Mouse (Mus musculus) NIH3T3 (cell line): ENCODE results near the gene Fez2.

ENCODE experiments used
- DNase-seq: peaks from one replicate; pipeline ENCODE4 v3.0.0-alpha.2; 2012; ENCODE audit warnings: low read depth

Gene Fez2

DNA sequence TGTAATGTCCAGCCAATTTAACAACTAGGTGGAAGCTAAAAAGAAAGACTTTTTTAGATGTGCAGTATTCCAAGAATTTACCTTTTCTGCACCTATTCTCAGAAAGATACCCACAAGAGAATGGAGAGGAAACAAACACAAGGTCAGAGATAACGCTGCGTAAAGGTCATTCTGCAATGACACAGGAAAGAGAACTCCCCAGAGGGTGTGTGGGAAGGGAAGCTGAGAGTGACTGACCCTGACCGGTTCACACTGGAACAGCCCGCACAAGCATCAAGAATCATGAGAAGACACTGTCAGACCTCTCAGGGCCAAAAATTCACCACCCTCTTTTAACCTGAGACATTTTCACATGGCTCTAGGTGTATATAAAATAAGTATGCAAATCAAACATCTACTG, 10.4 kb downstream of the Fez2 start:
- DNase-seq = no peak

DNA sequence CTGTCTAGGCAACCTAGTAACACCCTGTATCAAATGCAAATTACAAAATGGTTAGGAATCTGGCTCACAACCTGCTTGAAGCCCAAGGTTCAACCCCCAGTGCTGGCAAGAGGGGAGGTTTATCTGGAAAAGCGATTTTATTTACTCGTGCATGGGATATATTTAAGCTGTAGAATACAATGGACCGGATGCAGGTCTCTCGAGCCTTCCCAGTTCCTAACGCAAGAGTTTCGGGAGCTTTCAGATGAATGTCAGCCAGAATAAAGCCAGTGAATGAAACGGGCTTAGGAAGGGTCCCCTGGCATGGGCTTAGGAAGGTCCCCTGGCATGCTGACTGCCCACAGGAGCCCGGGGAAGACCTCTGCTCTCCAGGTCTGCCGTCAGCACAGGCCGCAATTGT, 11.1 kb downstream of the Fez2 start:
- DNase-seq = no peak

GRCm38 (mm10) chr17:78405336-78405735, 12.6 kb downstream of the Fez2 start:
- DNase-seq = no peak

- peak; percentile 20 for DNase-seq
Measured at GRCm38 (mm10) chr17:78403804-78404203, 14.1 kb downstream of the Fez2 start.

DNA sequence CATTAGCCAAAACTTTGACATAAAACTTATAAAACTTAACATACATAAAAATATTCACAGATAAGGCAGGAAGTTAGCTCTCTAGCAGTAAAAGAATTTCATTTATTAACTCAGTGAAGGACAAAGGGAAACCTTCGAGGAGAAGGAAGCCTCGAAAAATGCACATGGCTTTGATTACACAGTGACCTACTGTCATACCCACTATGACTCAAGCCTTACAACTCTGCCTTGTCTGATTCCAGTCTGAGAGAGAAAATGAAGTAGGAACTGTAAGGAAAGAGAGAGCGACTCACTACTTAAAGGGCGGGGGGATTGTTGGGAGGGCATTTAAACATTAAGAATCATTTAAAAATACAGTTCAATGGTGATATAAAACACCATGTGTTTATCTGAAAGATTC, 14.7 kb downstream of the Fez2 start:
- DNase-seq = peak; percentile 71

DNA sequence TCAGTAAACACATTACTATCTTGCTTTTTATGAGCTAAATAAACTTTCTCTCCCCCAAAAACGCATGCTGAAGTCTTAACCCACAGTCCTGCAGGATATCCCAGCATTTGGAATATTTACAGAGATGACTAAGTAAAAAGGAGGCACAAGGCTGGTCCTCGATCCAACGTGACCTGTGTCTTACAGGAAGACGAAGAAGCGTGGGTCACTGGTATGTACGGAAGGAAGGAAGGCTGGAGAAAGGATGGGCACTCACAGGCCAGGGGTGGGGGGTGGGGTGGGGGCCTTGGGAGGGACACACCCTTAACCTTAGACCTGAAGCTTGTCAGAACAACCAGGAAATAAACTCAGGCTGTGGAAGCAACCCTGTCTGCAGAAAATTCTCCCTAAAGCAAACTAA, 15.8 kb downstream of the Fez2 start:
- peak; percentile 48 for DNase-seq

DNA sequence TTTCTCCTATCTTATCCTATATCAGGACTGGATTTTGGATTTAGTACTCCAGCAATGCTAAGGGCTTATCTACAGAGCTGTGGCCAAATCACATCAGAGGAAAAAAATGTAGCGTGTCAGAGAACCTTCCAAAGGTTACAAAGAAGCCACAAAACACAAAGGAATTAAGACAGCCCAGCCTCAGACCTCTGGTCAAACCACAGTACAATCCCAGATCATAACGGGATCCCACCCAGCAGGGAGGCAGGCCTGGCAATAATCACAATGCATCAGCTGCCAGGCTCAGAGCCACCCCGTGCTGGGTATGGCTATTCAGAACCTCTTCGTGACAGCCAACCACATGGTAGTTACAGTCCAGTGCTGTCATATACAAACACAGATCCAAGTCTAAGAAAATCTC, 16.2 kb downstream of the Fez2 start:
- DNase-seq = peak; percentile 75

DNA sequence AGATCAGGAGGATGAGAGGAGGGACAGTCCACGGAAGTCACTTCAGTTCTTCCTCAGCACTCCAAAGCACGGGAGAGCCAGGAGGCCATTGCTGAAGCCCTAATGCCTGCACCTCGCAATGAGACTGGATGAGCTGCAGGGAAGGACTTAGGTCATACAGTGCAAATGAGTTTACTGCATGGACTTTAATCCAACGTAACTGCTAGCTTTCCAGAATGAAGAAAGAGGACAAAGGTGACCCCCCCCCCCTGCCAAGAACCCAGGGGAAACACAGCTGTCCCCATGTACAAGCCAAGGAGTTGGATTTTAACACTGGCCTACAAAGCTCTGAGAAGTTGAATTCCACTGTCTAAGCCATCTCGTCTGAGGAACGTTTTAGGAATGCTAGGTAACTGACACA, 16.6 kb downstream of the Fez2 start:
- no peak for DNase-seq

DNA sequence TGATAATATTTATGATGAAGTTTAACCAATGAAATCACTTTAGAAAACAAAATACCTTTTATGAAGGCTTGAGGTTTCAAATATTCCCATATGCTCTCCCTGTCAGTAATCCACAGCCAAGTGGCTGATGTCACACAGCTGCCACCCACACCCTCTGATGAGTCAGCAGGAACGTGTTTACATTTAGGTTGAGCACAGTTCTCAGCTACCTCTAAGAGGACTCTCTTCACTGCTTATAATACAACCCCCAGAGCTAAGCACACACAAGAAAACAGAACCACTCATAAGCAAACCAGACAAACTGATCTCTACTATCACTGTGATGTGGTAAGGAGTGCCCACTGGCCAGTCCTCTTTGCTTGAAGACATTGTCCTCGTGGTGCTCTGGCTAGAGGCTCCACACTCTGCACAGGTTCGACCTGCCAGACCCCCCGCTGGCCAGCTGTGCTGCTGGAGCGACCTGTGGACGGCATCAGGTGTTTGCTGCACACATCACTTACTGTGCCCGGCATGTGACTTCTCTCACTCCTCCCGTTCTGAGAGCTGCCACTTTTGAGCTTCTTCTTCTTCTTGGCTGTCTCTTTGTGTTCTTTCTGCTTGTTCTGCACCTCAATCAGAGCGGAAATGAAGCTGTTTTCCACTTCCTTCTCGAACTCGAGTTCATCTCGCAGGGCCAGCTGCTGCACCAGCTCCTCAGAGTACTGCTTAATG, 17.7 kb downstream of the Fez2 start:
- DNase-seq = peak; percentile 78

- peak; percentile 70 for DNase-seq
Measured at GRCm38 (mm10) chr17:78392401-78393087, 25.4 kb downstream of the Fez2 start.

GRCm38 (mm10) chr17:78389573-78389972, 28.4 kb downstream of the Fez2 start:
- DNase-seq = no peak

DNA sequence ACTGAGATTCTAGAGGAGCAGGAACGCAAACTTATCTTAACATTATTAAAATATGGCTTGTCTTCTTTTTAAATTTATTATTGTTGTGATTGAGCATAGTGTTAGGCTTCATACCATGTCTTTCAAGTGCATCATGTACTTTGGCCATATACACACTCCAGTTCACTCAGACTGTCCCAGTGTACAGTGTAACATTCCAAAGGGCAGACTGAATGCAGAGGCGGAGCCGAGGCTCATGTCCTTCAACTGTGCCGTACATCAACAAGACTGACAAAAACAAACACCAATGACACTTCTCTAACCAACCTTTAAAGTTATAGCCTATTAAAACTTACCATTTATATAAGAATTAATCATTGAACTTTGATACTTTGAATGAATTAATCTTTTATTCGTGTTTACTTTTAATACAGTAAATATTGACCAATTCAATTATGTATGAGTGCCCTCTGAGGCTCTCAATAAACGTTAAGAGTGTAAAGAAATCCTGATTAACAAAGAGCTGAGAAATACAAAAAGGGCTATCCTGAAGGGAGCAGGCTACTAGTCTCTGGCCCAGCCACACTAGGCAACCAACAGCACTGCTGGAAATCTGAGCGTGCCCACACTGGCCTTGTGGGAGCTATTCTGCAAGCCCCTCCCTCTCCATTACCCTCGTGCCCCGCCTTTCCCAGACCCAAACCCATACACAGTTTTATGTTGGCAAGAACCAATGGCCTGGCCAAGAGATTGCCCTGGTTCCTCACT, 29.7 kb downstream of the Fez2 start:
- peak; percentile 44 for DNase-seq

- peak; percentile 79 for DNase-seq
Measured at GRCm38 (mm10) chr17:78387665-78388064, 30.3 kb downstream of the Fez2 start.

DNA sequence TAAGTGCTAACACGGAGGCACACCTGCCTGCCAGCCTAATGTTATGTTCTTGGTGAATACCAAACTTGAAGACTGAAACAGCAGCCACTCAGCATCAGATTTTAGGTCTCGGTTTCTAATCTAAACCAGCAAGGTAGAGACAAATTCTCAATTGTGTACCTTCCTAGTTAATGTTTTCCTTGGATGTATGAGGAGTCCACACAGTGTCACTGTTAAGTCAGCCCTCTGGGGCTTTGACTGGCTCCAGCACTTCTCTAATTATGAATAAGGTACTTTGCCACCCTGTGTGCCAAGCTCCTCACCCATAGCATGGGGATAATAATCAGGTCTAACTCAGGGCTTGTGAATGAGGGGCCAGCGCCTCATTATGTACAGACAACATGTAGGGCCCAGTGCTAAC, 35.6 kb downstream of the Fez2 start:
- no peak for DNase-seq

DNA sequence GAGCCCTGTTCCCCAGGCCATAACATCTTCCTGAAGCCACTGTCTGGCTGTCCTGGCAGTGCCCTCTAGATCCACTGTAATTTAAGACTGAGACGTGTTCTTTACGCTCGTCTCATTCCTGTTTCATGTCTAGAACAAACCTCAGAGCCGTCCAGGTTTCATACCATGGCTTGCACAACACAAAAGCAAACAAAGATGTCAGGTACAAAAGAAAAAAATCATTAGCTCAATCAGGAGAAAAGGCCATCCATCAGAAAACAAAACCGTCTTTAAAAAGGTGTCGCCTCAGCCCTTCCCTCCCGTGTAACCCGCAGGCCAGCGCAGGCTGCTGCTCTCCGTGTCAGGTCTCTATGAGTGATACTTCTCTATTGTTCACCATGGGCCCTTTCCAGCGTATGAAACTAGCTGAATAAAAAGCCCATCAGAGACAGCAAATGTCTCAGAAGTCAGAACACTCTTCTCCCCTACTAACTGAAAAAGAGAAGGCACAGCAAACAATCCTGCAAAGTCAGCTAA, 38.2 kb downstream of the Fez2 start:
- DNase-seq = no peak

GRCm38 (mm10) chr17:78379079-78379729, 38.7 kb downstream of the Fez2 start:
- no peak for DNase-seq

DNA sequence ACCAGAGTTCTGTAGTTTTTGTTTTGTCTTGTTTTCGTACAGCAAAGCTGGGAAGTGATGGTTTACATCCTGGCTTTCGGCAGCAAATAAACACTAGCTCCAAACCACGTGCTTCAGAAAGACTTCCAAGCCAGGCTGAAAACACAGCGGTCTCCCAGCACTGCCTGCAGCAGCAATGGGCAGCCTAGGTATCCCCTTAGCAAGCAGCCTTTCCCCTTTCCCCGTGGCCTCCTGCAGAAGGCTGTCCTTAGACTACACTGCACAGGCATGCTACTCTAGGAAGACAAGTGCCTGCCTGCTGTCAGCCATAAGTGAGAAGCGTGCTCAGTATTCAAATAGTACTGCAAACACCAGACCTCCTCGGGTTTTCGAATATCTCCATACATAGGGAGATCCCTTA, 41.4 kb downstream of the Fez2 start:
- DNase-seq = no peak

DNA sequence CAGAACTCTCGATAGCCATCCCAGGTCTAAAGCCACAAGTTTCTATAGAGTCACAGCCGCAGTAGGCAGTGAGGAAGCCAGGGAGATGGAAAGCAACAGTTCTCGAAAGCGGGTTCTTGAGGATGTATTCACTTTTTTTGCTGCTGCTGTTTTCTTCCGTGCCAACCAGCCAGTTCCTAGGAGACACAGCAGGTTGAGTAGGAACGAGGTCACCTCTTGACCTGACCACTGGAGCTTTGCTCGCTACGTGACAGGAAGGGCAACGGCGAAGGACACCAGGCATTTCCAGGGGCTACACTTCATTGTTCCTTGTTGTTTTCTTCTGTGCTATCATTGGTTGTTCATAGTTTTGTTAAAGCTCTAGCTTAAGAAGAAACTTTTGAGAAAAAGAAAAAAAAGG, 43.2 kb downstream of the Fez2 start:
- DNase-seq = no peak

GRCm38 (mm10) chr17:78373849-78374248, 44.1 kb downstream of the Fez2 start:
- DNase-seq = no peak

DNA sequence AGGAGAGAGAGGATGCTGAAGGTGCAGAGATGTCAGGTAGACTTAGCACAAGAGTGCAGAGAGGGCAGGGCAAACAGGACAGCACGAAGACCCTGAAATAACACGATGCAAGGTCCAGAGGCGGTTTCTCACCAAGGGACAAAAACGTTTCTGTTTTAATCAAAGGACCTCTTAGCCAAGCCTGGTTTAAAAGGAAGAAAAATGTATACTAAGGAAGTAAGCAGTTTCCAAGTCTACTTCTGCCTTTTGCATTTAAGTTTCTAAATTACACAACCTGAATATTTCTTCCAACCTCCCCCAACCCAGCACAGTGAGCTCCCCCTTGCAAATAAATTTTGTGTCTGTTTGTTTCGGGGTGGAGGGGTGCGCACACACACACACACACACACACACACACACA, 44.8 kb downstream of the Fez2 start:
- no peak for DNase-seq

DNA sequence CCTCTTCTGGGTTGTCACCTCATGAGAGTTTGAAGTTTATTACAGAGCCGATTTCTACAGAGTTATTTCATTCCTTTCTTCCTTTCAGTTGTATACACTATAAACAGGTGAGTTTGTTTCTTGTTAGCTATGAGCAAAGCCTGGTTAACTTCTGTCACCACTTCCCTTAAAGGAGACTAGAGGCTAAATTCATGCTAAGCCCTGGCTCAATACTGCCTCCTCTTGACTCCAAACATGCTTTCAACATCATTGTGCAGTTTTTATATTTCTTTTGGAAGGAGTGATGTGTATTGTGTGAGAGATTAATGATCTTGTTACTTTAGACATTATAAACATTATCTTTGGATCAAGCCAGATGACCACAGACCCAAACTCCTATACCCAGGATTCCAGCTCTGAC, 47.5 kb downstream of the Fez2 start:
- peak; percentile 51 for DNase-seq

GRCm38 (mm10) chr17:78368481-78368880, 49.5 kb downstream of the Fez2 start:
- DNase-seq = no peak
